Mouse (Mus musculus) left cerebral cortex, postnatal 25 days (tissue): ENCODE data around the gene Itpr2. TPM values are rescaled to one million over a fixed set of nuclear protein-coding genes. Genes with fewer than 3 reads are reported as not detected.

Experiments used
- DNase-seq, 2 experiments: peaks; one replicate each; pipeline ENCODE4 v3.0.0; 2022; ENCODE audit warnings: low spot score in 2 of 2, mixed read lengths in 1 of 2
- intact Hi-C: fragments of 180-260 bp; cut with DNase I; formaldehyde crosslinking; loops from one replicate; pipeline ENCODE4 v1.15.1; 2025
- total RNA-seq, 2 experiments: library from RNA; stranded (reverse); gene quantifications; 2 replicates each; pipeline ENCODE4 v1.2.3; 2021

The Itpr2 gene
- total RNA-seq, 2 experiments from 2014 or later = 12.0 to 16.1 TPM

DNA sequence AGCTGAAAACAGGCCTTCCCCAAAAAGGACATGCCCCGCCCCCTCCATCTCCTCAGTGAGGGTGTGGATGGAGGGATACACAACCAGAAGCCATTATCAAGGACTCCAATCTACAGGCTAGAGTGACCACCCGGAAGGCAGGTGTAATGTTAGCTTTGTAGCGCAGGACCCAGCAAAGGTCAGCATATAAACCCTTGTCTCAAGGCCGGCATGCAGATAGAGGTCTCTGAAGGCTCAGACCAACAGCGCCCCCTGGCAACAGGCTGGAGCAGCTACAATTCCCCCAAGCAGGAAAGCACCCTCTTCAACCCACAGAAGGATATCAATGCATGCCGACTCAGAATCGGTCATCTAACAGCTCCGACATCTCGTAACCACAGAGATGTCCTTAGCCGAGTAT lies 162.2 kb downstream of the Itpr2 start:
- DNase-seq = peak in 1 of 2 experiments; percentile 10
- intact Hi-C loops = loop anchor here (5.0 kb wide), 1 partner anchor 52 kb away; no protein-coding TSS in a partner anchor

DNA sequence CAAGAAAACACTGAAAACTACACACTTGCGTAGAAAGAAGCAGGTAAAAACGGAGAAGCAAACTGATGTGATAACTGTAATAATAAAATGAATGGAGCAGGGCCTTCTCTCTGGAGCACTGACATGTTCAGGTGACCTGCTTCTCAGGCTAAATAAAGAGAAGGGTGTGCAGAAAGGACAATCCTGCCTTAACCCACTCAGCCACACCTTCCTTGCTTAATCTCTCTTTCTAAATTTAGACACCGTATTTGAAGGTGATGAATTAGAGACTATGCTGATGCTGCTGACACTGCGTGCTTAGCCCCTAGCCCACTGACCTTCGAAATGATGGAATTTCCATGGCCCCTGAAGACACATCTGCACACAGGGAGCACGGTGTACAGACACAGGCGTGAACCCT lies 164.8 kb downstream of the Itpr2 start:
- intact Hi-C loops = no loop called here
- DNase-seq = no peak

- DNase-seq = no peak
- intact Hi-C loops = no loop called here
Measured at GRCm38 (mm10) chr6:146335191-146335590, 166.8 kb downstream of the Itpr2 start.

- intact Hi-C loops = no loop called here
Measured at GRCm38 (mm10) chr6:146333506-146333905, 168.5 kb downstream of the Itpr2 start.

GRCm38 (mm10) chr6:146331017-146331669 lies 170.9 kb downstream of the Itpr2 start:
- no peak for DNase-seq
- intact Hi-C loops = no loop called here

More at GRCm38 (mm10) chr6:146333506-146333905, 168.5 kb downstream of the Itpr2 start:
- no peak for DNase-seq

- DNase-seq = no peak
- intact Hi-C loops = no loop called here
Measured at GRCm38 (mm10) chr6:146329079-146329478, 172.9 kb downstream of the Itpr2 start.

DNA sequence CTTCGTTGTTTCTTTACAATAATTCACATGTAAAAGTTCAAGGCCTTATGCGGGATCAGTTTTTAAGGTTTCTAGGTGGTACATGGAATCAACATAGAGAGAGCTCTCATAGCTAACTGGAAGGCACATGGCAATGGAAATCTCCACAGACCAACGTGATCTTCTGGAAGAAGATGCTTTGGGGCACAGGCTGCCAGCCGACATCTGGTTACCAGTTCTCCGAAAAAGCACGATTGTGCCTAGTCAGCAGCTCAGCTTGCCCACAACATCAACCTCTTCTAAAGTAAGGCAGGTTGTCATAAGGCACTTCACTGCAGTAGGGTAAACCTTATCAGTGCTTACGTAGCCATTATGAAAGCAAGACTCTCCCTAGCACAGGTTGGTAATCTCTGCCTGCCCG lies 175.4 kb downstream of the Itpr2 start:
- intact Hi-C loops = no loop called here

GRCm38 (mm10) chr6:146324541-146325204 lies 177.3 kb downstream of the Itpr2 start:
- DNase-seq = no peak
- intact Hi-C loops = no loop called here

More for the DNA sequence above, 175.4 kb downstream of the Itpr2 start:
- no peak for DNase-seq

DNA sequence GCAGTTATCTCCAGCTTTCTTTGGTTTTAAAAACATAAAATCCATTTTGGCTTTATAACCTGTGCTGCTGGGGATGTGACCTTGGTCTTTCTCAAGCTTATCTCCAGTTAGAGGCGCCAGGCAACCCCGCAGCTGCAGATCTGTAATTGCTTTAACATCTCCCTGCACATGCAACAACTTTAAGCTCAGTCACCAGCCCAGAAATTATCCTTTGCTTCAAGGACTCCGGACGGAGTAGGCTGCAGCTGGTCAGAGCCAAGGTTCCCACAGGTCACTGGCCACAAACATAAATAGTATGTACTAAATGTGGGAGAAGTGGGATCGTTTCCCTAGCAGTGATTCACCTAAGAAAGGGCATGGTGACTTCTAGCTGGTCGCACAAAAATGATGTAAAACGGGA lies 179.5 kb downstream of the Itpr2 start:
- intact Hi-C loops = no loop called here
- DNase-seq = no peak

- peak in 1 of 2 experiments; percentile 24 for DNase-seq
- intact Hi-C loops = no loop called here
Measured at GRCm38 (mm10) chr6:146321951-146322350, 180.1 kb downstream of the Itpr2 start.

GRCm38 (mm10) chr6:146316415-146316814 lies 185.6 kb downstream of the Itpr2 start:
- no peak for DNase-seq
- intact Hi-C loops = no loop called here

GRCm38 (mm10) chr6:146315153-146315552 lies 186.9 kb downstream of the Itpr2 start:
- no peak for DNase-seq
- intact Hi-C loops = no loop called here

- no peak for DNase-seq
- intact Hi-C loops = no loop called here
Measured at GRCm38 (mm10) chr6:146314304-146314703, 187.7 kb downstream of the Itpr2 start.

GRCm38 (mm10) chr6:146313396-146313795 lies 188.6 kb downstream of the Itpr2 start:
- DNase-seq = no peak
- intact Hi-C loops = no loop called here

DNA sequence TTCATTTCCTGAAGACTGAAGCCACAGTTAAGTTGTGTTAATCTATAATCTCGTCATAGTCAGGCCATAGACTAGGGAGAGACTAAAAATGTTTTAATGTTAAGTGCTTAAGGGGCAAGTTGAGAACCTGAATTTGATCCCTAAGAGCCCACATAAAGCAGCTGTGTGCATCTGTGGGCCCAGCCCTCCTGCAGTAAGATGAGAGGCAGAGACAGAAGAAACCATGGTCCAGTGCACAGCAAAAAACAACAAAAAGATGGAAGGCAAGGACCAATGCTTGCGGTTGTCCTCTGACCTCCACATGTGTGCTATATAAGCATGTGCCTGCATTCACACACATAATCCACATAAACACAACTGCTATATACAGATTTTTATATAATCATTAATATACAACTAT lies 191.8 kb downstream of the Itpr2 start:
- DNase-seq = no peak
- intact Hi-C loops = no loop called here

GRCm38 (mm10) chr6:146309335-146309734 lies 192.7 kb downstream of the Itpr2 start:
- intact Hi-C loops = no loop called here
- DNase-seq = no peak

- DNase-seq = no peak
- intact Hi-C loops = no loop called here
Measured at GRCm38 (mm10) chr6:146305995-146306394, 196.0 kb downstream of the Itpr2 start.

- intact Hi-C loops = no loop called here
- DNase-seq = no peak
Measured at GRCm38 (mm10) chr6:146304088-146304487, 197.9 kb downstream of the Itpr2 start.

DNA sequence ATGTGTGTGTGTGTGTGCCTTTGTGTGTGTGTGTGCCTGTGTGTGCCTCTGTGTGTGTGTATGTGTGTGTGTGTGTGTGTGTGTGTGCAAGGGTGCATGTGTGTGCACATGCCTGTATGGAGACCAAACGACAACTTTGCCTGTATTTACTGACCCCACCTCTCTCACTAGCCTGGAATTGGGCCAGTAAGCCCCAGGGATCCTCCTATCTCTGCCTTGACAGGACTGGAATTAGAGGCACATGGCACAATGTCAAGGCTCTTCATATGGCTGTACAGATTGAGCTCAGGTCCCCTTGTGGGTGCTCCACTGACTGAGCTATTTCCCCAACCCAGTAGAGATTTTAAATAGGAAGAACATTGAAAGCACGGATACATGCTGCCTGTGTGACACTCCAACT lies 198.7 kb downstream of the Itpr2 start:
- intact Hi-C loops = no loop called here
- no peak for DNase-seq

- DNase-seq = peak; percentile 23 to 33
- intact Hi-C loops = no loop called here
Measured at GRCm38 (mm10) chr6:146302574-146303130, 199.4 kb downstream of the Itpr2 start.

DNA sequence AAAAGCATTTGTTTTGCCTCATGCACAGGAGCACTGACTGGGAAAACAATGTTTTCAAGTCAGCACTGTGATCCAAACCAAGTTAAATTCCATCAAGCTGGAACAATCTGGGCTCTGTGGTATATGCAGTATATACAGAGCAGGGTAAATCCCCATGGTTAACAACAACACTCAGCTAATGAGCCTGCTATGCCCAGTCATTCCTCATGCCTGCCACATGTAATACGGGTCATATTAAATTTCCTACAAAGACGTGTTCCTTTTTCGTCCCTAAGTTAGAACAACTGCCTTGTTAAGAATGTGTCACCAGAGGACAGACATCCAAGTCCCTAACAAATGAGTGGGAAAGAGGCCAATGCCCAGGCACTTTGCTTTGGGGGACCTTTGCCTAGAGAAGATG lies 199.9 kb downstream of the Itpr2 start:
- DNase-seq = no peak
- intact Hi-C loops = no loop called here
